Mouse (Mus musculus) skeletal muscle tissue, postnatal 0 days (tissue): ENCODE data around the gene Prss36. TPM values are rescaled to one million over a fixed set of nuclear protein-coding genes. Genes with fewer than 3 reads are reported as not detected.

ENCODE experiments used
- polyA plus RNA-seq: library from polyadenylated mRNA; unstranded; fragments of >200 nt; fragmentation: Nextera tagmentation; extraction: Ambion mirVana; gene quantifications from 2 replicates; pipeline ENCODE4 v1.2.1, GENCODE M21; 2015

Gene Prss36
- 14.3 and 14.4 TPM in 2 replicates for polyA plus RNA-seq

GRCm38 (mm10) chr7:127946470-127947023, at the start of gene Prss36:
Gene Prss36 (minus strand): TSS chr7:127946725.

GRCm38 (mm10) chr7:127993341-127993977, 46.9 kb upstream of the Prss36 start, which contains the start of gene Pycard:
Gene Pycard (minus strand): TSS chr7:127993867.

GRCm38 (mm10) chr7:127967004-127967921, 20.7 kb upstream of the Prss36 start, which contains the start of gene Fus:
Gene Fus (plus strand): TSS chr7:127967457.

GRCm38 (mm10) chr7:127929923-127930322, 16.6 kb downstream of the Prss36 start, which contains the start of gene Prss8:
Gene Prss8 (minus strand): TSS chr7:127930104.

GRCm38 (mm10) chr7:127912190-127912871, 34.2 kb downstream of the Prss36 start, which contains the start of gene Kat8:
Gene Kat8 (plus strand): TSS chr7:127912516.

GRCm38 (mm10) chr7:127903971-127904796, 42.3 kb downstream of the Prss36 start, which contains the start of gene Bckdk:
Gene Bckdk (plus strand): TSS chr7:127904082.

DNA sequence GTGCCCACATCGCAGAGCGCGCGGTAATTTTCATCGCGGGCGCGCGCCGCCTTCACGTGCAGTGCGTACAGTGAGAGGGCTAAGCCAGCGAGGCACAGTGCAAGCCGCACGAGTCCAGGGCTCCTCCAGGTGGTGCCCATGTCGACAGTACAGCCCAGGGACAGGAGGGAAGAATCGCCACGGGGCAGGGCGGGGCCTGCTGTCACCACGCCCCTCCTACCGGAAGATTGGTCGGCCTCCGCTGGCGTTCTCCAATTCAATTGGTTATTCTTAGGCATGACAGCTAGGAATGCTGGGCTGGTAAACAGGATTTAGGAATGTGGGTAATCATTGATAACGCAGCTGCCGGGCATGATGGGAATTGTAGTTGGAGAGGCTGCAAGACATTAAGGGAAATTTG, 51.1 kb downstream of the Prss36 start, which contains the start of the genes Gm21974 and Vkorc1:
Gene Gm21974 (minus strand): TSS at position 13 of the 400 bp plus-strand sequence.
Gene Vkorc1 (minus strand): TSS at position 176 of the 400 bp plus-strand sequence.

GRCm38 (mm10) chr7:127890798-127891197, 55.7 kb downstream of the Prss36 start, which contains the start of gene Prss53:
Gene Prss53 (minus strand): TSS chr7:127890970.

Other genes starting within 250 kb of the Prss36 start
- gene Bcl7c, start 237.8 kb downstream of the Prss36 start, polyA plus RNA-seq = 60.6 and 71.5 TPM in 2 replicates
- 6.8 and 6.9 TPM in 2 replicates for gene Ctf1, start 234.0 kb downstream of the Prss36 start, polyA plus RNA-seq
- 0.08 TPM in 1 of 2 replicates, not detected in the other for gene Ctf2, start 214.6 kb downstream of the Prss36 start, polyA plus RNA-seq
- 0.54 and 0.74 TPM in 2 replicates for gene Fbxl19, start 202.2 kb downstream of the Prss36 start, polyA plus RNA-seq
- gene Orai3, start 176.9 kb downstream of the Prss36 start, polyA plus RNA-seq = 12.2 and 15.0 TPM in 2 replicates
- 10.0 and 10.7 TPM in 2 replicates for gene Setd1a, start 170.1 kb downstream of the Prss36 start, polyA plus RNA-seq
- gene Gm49388, start 161.1 kb downstream of the Prss36 start, polyA plus RNA-seq = not detected in 2 replicates
- 14.8 and 28.9 TPM in 2 replicates for gene Hsd3b7, start 146.1 kb downstream of the Prss36 start, polyA plus RNA-seq
- 54.6 and 62.0 TPM in 2 replicates for gene Stx4a, start 122.4 kb downstream of the Prss36 start, polyA plus RNA-seq
- 1.3 TPM in 2 replicates for gene Stx1b, start 122.2 kb downstream of the Prss36 start, polyA plus RNA-seq
- gene Zfp646, start 70.5 kb downstream of the Prss36 start, polyA plus RNA-seq = 3.4 and 3.6 TPM in 2 replicates
- gene Zfp668, start 69.9 kb downstream of the Prss36 start, polyA plus RNA-seq = 7.1 and 7.3 TPM in 2 replicates
- gene Prss53, start 55.8 kb downstream of the Prss36 start, polyA plus RNA-seq = 0.91 and 1.0 TPM in 2 replicates
- not detected in 2 replicates for gene Gm21974, start 51.3 kb downstream of the Prss36 start, polyA plus RNA-seq
- 145 and 153 TPM in 2 replicates for gene Vkorc1, start 51.1 kb downstream of the Prss36 start, polyA plus RNA-seq
- gene Bckdk, start 42.6 kb downstream of the Prss36 start, polyA plus RNA-seq = 110 and 114 TPM in 2 replicates
- 20.8 and 22.2 TPM in 2 replicates for gene Kat8, start 34.2 kb downstream of the Prss36 start, polyA plus RNA-seq
- gene Prss8, start 16.6 kb downstream of the Prss36 start, polyA plus RNA-seq = 0.18 and 0.77 TPM in 2 replicates
- gene Fus, start 20.7 kb upstream of the Prss36 start, polyA plus RNA-seq = 165 and 191 TPM in 2 replicates
- gene Pycard, start 47.1 kb upstream of the Prss36 start, polyA plus RNA-seq = 55.0 and 60.4 TPM in 2 replicates
- gene Trim72, start 57.2 kb upstream of the Prss36 start, polyA plus RNA-seq = 49.1 and 51.6 TPM in 2 replicates
- gene Itgam, start 115.9 kb upstream of the Prss36 start, polyA plus RNA-seq = 1.7 TPM in 2 replicates
- not detected in 2 replicates for gene Gm49368, start 116.0 kb upstream of the Prss36 start, polyA plus RNA-seq
- gene Itgax, start 182.8 kb upstream of the Prss36 start, polyA plus RNA-seq = 0.04 and 0.05 TPM in 2 replicates
- gene Itgad, start 207.7 kb upstream of the Prss36 start, polyA plus RNA-seq = 0.21 and 0.32 TPM in 2 replicates